Mouse (Mus musculus) G1E (cell line): ENCODE measurements around the gene Kank2.

Experiments
- CTCF ChIP-seq: IDR thresholded peaks from 2 replicates; pipeline ENCODE4 v1.5.1; 2012; ENCODE audit warnings: low read depth, low read length, inconsistent platforms, mixed read lengths
- GATA1 ChIP-seq: IDR thresholded peaks from 2 replicates; pipeline ENCODE4 v1.6.1; 2012; ENCODE audit warnings: borderline replicate concordance, low read length, inconsistent platforms, mixed read lengths
- POLR2AphosphoS5 ChIP-seq: IDR thresholded peaks from 2 replicates; pipeline ENCODE4 v1.6.1; 2012; ENCODE audit warnings: low read depth, low read length, inconsistent platforms; ENCODE audit not compliant: insufficient replicate concordance

DNA sequence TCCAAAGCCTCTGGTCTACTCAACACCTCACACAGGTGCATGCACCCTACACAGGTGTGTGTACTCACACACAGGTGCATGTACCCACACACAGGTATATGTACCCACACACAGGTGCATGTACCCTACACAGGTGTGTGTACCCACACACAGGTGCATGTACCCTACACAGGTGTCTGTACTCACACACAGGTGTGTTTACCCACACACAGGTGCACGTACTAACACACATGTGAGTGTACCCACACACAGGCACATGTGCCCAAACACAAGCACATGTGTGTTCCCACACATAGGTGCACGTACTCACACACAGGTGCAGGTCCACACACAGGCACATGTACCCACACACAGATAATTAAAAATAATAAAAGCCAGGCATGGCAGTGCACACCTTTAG lies 39.1 kb upstream of the Kank2 start:
- TF ChIP-seq CTCF, result no peak
- TF ChIP-seq GATA1, result no peak
- no peak for TF ChIP-seq POLR2AphosphoS5
